Mouse (Mus musculus) liver, embryonic 14.5 days (tissue): ENCODE data around the gene Ltv1.

ENCODE experiments used
- CTCF ChIP-seq: IDR thresholded peaks from 2 replicates; pipeline ENCODE4 v1.5.1; 2016; ENCODE audit warnings: antibody characterized with exemption, low read depth, control low read depth
- EP300 ChIP-seq: IDR thresholded peaks from 2 replicates; pipeline ENCODE4 v1.6.1; 2016; ENCODE audit warnings: antibody characterized with exemption, low read depth

GRCm38 (mm10) chr10:13186754-13187153, 6.2 kb downstream of the Ltv1 start:
- TF ChIP-seq EP300, result no peak
- TF ChIP-seq CTCF, result no peak
